Mouse (Mus musculus) urinary bladder, postnatal 14 days (tissue): ENCODE results near the gene Dscam.

Experiments used
- DNase-seq: peaks from one replicate; pipeline ENCODE4 v3.0.0; 2021; ENCODE audit warnings: low spot score

Dscam gene

DNA sequence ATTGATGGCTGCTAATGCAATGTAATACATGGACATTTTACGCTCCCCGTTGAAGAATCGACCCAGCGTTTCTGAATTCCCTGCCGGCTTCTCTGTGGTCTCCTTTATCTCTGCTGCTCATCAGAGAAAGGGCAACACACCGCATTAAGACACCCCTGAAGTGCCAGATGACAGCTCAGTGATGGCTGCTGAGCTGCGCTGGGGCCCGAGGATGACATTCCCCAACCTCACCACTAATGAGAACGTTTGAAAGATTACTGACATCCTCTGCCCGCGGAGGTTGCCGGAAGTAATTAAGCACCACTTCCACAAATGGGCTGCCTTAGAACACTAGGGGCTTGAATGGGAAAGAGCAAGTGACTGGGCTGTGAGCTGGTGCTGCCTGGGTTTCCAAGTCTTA is 409.3 kb downstream of the Dscam start:
- no peak for DNase-seq

DNA sequence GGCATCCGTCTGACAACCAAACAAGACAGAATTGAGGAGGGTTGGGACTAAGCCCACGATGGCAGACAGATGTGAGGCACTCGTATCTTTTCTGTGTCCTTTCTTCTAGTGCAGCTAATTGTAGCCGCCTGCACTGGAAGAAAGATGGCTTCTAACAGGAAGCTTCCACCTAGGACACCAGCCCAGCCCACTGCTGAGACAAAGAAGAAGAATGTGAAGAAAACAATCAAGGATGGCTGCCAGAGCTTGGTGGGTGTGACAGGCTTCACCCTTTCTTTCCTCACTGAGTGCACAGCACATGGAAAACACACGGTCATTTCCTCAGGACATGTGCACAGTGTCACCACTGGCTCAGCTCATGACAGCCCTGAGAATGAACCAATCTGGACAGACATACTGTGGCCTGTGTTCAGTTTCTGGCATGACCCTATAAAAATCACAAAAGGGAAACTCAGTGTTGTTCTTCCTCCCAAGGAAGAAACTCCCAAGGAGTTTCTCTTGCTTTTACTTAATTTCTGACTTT is 411.4 kb downstream of the Dscam start:
- DNase-seq = no peak

DNA sequence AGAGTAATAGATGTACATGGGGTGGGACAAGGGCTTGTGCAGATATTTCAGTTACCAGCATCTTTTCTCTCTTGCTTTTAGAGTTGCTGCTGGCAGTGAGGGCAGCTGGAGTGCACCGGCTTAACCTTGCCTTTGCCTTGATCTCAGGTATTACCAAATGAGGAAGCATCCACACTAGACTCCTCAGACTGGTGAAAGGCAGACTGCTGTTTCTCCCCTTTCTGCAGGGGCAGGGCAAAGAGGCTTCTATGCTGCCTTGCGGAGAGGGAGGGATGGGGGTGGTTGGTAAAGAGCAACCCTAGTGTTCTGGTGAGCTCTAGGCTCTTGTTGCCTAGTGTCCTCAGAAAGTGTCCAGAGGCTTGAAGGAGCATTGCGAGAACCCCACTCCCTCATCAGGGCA is 412.2 kb downstream of the Dscam start:
- DNase-seq = no peak

DNA sequence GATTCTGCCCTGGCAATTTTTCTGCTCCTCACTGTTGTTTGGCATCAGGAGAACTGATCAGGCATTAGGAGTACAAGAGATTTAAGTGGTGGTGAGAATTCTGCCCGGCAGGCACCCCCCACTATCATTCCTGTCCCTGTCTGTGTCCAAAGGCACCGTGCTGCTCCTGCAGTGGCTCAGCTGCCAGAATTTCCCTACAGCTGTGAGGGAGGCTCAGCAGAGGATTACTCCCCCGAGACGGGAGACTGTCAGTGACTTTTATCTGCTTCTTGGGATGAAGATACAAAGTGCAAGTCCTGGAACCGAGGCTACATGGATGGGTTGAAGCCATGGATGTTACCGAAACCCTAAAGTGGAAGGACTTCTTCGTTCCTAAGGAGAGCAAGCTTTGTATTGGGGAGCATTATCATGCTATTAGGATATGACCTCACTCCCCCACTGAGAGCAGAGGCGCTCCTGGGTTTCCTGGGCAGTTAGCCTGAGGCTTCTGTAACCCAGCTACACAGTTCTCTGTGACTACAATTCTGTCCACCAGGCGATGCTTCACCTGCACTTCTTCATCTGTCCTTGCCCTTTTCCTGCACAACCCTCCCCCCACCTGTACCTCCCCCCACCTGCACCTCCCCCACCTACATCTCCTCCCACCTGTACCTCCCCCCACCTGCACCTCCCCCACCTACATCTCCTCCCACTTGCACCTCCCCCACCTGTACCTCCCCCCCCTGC is 412.8 kb downstream of the Dscam start:
- no peak for DNase-seq

DNA sequence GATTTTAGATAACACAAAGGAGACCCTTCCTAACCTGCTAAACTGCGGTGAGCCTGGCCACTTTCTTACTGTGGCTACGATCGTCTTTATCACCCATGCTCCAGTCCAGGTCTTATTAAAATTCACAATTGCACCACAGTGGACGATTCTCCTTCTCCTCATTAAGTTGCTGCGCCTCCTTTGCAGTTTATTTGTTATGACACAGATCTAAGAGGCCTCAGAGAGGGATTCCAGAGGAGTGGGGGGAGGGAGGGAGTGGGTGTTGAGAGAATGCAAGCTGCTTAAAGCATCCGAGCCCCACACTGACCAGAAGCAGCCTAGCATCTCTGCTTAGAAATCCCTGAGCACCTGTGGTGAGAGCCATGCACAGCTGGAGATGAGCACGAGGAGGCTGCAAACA is 413.6 kb downstream of the Dscam start:
- DNase-seq = no peak

DNA sequence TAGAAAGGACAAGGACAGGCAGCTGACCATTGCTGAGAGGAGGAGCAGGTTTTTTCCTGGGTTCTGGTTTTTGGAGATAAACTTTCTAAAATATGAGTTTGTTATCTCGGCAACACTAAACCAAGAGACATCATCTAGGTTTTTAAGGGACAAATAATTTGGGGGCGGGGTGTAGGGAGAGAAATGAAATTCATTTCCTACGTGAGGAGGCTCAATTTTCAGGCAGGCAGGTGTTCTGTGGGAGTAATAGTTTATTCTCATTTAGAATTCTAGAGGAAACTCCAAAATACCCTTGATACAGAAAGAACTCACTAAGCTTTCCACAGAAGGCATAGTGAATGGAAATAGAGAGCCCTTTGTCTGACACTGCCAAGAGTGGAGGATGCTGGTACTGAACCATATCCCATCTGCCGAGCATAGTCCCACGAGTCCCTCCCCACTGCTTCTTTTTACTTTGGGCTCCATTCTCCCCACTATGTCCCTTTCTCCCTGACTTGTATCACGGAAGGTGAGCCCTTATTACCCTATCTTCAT is 415.5 kb downstream of the Dscam start:
- no peak for DNase-seq

DNA sequence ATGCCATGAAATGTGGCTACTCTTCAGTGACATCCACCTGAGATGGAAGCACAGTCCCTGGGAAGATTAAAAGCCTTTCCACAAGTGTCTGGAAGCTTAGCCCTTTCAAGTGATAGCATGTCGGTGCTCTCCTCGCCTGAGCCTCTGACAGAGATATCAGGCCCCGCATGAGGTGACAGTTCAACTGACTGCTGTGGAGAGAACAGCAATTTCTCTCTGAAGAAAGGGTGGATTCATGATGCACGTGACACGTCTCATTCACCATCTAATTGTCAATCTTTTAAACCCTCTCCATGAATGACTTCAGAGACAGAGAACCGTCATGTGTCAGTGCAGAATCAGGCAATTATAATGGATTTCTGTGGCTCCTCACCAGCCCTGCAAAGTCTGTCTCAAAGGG is 416.2 kb downstream of the Dscam start:
- DNase-seq = no peak

DNA sequence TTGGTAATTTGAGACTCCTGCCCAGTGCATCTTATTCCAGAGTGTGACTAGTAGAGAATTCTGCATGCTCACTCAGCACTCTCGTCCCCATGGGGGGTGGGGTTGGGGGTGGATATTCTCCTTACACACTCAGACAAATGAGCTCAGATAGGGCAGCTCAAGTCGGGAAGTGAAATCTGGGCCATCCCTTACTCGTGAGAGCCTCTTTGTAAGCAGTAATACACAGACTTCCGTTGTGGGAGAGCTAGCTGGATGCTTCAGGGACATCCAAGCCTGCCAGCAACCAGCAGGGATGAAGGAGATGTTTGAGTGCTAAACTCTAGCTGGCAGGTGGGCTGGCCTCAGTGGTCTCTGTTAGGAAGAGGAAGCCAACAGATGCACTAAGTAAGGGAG is 416.8 kb downstream of the Dscam start:
- DNase-seq = no peak

DNA sequence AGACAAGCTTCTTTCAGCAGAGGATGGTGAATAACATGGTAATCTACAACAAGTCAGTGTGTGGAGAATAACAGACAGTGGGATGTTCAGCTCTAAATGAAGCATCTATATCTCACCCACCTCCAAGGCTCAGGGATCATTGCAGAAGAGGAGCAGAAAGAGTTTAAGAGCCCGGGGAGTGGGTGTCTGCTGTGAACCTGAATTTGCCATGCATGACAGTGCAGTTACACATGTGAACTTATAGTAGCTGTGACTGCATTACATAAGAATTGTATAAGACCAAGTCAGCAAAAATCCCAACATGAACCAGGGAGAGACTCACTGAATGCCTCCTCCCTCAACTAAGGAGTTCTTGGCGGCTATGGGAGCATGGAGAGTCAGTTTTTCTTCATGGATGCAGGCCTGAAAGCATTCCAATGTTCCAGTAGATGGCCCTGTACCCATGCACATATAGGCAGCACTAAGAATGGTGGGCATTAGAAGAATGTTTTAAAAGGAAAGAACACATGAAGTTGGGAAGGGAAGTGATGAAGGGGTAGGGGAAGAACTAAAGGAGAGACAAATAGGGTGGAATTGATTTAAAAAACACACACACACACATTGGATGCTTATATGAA is 417.3 kb downstream of the Dscam start:
- no peak for DNase-seq

DNA sequence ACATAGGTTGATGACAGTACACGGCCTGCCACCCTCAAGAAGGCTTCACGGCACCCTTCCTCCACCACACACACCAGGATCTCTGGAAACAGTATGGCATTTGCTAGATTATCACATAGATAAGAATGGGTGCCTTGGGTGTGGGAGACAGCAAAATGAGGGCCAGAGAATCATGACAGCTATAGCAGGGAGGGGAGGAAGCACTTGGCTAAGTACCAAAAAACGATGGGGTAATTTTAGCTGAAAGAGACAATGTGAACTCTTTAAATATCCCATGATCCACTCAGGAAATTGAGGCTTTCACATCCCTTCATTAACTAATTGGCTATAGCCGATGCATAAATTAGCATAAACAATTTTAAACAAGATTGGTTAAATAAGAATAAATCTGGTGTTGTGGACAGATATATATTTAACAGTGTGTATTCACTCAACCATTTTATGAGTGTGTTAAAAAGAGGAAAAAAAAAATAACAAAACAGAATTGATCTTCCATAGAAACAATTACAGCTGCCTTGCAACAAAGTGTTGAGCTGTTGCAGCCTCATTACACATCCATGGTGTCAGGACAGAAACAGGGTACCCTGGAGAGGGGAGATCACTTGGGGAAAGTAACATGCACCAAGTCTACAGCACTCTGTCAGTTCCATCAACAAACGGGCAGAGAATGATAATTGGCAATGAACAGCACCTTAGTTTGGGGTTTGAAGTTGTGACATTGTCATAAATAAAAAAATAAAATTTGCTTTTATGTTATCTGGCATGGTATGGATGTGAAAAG is 427.9 kb downstream of the Dscam start:
- DNase-seq = no peak

DNA sequence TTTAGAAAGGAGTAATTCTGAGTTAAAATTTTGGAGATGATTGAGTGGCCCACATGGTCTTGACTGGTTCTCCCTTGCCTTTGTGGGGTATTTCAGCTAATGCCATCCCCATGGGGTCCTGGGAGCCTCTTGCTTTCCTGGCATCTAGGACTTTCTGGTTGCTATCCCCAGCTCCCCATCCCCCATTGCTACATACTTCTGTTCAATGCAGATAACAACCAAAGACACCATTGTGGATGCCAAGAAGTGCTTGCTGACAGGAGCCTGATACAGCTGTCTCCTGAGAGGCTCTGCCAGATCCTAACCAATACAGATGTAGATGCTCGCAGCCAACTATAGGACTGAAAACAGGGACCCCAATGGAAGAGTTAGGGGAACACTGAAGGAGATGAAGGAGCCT is 429.2 kb downstream of the Dscam start:
- DNase-seq = no peak

DNA sequence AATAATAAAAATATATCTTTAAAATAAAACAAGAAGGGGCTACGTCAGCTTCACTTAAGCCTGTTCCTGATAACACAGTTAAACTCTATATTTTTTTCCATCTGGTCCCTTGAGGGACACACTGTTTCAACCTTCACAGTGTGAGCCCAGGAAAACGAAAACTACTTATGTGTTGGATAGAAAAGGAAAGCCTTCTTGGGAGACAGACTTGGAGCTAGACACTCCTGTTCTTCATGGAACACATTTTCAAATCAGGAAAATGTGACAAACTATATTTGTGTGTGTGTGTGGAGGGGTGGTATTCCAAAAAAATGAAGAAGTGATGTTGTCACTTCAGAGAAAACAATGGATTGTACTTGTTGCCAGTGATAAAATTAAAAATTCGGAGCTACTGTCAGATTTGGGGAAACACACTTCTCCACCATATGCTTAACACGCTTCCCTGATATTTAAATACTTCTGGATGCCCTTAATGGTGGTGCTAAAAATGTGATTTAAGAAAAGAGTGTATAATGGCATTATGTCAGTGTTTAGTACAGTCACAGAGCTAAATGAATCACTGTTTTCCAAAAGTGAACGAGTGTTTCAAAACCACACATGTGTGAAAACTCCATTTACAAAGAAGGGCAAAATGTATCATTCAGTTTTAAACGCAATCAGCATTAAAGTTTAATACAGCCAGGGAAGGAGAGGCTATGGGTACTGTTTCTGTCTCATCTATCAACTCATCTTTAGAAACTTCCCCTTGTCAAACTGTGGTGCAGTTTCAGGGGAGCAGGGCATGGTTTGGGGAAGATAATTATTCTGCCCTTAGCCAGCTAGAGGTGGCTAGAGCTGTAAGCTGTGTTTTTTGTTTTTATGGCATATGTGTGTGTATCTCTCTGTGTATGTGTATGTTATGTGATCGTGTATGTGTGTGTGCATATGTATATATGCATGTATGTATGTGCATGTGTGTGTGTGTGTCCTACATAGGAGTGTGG is 430.2 kb downstream of the Dscam start:
- no peak for DNase-seq

DNA sequence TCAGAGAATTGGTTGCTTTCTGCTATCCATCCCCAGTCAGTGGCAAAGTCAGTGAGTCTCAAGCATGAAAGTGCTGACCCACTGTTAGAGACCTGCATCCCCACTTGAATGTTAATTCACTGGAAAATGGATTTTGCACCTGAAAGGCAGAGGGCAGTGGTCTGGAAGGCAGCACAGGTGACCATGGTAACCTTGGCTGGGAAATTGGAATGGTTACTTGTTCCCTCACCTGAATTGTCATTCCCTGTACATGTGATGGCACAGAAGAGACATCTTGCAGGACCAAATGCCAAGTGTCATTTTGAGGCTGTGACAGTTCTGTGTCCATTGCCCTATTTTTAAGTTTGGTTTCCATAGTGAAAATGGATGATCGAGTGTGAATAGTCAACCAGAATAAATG is 434.1 kb downstream of the Dscam start:
- no peak for DNase-seq

DNA sequence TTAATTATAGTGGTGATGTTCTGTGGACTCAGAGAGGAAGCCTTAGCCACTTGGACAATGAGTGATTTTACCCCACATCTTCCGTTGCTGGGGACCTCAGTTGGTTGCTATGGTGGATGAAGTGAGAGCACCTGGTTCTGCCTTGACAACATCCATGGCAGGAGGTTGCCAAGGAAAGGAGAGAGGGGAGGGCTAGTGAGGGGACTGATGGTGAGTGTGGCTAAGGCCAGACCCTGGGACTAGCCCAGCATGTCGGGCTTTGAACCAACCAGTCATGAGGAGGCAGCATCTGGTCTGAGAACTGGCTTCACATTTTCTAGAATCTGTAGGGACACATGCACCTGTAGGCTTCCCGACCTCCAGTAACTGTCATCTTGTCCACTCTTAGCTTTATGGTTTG is 439.7 kb downstream of the Dscam start:
- no peak for DNase-seq

DNA sequence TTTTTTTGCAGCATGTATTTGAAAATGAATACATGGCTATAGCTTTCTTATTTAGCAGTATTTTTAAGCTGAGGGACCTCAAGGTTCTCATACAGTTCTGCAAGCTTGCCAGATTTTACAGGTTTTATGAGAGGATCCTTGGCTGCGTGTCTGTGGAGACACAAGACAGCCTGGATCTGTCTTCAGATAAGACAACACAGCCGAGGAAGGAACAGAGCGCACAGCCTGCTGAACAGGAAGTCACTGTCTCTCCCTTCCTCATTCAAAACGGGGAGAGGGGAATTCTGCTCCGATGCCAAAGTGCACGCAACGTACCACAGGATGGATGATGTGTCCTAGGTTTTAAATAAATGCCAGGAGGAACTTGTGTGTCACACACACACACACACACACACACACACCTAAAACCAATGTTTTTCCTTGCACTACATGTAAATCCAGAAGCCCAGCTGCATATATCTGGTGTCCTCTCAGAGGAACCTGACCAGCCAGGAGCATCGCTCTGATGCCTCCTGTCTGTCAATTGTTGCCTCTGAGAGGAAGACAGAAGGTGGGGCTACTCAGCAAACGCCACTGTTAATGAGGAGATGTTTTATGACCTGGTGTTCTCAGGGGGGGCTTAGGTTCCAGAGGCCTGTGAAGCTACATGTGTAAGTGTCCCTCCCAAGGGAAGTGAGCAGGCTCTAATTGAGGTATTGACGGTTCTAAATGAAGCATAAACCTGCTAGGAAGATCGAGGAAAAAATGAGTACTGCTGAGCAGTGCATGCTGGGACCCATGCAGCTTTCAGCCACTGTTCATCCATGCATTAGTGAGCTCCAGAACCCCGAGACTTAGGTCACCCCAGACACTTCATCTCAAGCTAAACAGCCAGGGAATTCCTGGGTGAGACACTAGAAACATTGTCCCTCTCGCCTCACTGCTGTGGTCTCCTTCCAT is 442.4 kb downstream of the Dscam start:
- peak; percentile 8 for DNase-seq

DNA sequence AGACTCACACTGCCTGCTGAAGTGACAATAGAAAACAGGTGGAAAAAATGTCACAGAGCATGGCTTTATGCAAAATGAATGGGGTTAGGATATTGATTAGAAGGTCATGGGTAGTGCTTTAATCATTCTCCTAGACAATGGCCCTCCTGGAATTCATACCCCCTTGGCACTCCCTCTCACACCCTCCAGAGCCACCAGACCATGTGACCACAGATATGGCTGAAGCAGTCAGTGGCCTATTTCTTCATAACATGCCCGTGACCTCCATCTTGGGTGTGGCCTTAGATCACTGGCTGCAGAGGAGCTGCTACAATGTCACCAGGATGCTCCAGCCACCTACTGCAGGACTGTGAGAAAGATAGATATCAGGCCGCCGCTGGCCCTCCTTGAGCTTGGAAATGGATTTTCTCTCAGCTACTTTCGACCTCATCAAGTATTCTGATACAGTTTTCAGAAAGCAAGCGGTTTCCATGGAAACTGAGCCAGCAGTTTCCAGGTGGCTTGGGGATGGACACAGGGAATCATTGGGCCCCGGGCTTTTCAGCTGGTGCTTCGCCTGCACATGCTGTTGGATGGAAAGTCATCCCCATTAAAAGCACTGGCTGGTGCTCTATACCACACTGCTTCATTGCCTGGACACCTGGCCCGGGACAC is 445.4 kb downstream of the Dscam start:
- DNase-seq = no peak

DNA sequence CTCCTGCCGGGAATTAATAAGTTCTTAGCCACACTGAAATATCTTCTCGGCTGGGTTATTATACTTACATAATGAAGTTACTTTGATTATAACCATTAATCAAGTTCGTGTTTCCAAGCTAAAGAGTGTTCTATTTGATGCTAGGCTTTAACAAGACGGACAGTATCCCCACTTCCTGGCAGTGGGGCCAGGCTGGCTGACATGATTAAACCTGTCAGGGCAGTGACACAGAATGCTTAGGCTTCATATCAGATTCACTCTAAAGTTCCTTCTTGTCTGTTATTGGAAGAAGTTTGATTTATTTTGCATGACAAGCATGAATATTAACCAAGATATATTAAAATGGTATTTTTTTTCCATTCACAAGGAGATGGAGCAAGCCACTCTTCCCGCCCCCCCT is 446.0 kb downstream of the Dscam start:
- DNase-seq = no peak

DNA sequence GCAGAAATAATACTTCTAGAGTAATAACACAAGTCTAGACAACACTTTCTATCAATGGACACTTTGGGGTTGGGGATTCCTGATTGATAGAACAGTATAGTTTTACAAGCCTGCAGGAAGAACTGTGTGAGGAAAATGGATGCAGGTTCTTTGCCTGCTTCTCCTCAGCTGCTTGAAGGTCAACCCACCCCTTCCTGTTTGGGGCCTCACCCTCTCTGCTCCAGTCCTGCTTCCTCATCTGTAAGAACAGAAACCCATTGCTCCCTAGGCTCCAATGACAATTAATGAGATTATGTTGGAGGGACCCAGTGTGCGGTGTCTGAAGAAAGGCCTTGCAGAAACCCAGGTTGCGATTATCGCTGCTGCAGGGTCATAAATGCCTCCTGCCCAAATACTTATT is 446.4 kb downstream of the Dscam start:
- DNase-seq = no peak

DNA sequence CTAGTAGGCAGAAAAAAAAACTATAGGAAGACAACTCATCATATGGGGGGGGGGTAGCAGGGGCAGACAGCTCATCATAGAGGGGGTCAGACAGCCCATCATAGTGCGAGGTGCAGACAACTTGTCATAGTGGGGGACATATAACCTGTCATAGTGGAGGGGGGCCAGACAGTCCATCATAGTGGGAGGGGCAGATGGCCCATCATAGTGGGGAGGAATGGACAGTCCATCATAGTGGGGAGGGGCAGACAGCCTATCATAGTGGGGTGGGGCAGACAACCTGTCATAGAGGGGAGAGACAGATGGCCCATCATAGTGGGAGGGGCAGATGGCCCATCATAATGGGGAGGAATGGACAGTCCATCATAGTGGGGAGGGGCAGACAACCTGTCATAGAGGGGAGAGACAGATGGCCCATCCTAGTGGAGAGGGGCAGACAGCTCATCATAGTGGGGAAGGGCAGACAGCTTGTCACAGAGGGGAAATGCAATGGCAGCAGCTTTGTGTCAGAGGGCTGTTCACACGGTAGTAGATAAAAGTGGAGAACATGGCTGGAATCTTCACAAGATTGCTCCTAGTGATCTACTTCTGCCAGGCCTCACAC is 447.4 kb downstream of the Dscam start:
- DNase-seq = no peak

DNA sequence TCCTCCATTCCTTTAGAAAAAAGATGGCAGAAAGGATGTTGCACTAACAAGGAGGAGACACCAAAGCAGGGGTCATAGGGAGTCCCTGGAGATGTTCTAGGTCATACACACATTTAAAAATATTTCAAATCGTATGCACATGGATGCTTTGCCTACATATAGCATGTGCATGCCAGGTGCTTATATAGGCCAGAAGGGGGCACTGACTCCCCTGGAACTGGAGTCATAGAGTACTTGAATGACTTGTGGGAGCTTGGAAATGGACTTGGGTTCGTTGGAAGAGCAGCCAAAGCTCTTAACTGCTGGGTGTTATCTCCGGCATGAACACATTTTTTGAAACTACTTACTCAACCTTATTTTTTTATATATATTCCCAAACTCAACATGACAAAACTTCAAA is 448.4 kb downstream of the Dscam start:
- no peak for DNase-seq
